Mouse (Mus musculus) testis, adult 2 months (tissue): ENCODE data around the gene Bap1.

Experiments
- CTCF ChIP-seq: fragments of 200-500 bp; IDR thresholded peaks from 2 replicates; pipeline ENCODE4 v1.5.1; 2012; ENCODE audit warnings: low read depth, mild to moderate bottlenecking, inconsistent platforms, low read length, moderate library complexity; ENCODE audit not compliant: control insufficient read depth, insufficient read depth, insufficient replicate concordance
- POLR2A ChIP-seq: fragments of 200-500 bp; IDR thresholded peaks from 2 replicates; pipeline ENCODE4 v1.6.1; 2012; ENCODE audit warnings: low read depth, mild to moderate bottlenecking, inconsistent platforms, low read length, moderate library complexity; ENCODE audit not compliant: control insufficient read depth

- TF ChIP-seq CTCF (no peak), POLR2A (no peak)
These were observed 46.0 kb upstream of the Bap1 start for GRCm38 (mm10) chr14:31205244-31205561.
